Mouse (Mus musculus) c-Kit-positive CD71-negative TER-119-negative erythroid progenitor cells, embryonic 14.5 days (primary cell): Measurements from ENCODE around the gene Dnah2.

Experiments
- DNase-seq: peaks from one replicate; pipeline ENCODE4 v3.0.0-alpha.2; 2013; ENCODE audit warnings: low read depth

Dnah2 gene

DNA sequence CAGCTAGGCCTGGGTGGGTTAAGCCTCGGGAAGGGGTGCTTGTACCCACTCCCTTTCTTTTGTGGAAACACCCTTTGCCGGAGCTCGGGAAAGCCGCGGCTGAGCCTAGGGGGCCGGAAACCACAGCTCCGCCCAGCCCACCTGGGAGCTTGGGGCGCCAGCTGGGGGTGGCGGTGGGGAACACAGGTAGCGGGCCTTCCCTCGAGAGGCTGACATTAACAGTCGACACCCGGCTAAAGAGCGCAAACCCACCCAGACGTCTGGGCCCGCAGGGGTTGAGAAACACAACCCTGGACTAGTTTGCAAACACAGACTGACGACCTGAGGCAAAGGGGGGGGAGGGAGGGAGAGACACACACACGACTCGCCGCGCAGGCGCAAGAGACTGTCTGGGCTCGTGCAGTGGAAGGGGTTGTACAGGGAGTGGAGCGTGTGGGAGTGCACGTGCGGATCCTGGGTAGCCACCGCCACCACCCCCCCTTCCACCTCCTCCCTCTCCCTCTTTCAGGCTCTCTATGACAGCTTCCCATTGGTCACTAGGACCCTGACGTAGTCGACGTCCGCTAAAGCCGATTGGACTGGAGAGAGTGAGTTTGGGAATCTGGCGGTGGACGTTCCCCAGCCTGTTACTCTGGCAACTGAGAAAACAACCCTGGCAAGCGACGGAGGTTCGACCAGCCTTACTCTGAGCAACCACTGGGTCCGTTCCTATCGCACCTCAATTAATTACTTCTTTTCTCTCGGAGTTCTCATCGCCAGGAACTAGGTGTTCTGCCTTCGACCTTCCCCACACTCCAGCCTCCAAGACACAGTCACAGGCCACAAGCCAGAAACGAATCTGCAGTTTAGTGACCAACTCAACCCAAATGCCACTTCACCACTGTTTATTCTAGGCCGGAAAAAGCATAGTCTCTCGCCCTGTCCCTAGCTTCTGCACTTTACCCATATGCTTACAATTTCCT is 130.1 kb downstream of the Dnah2 start:
- no peak for DNase-seq

DNA sequence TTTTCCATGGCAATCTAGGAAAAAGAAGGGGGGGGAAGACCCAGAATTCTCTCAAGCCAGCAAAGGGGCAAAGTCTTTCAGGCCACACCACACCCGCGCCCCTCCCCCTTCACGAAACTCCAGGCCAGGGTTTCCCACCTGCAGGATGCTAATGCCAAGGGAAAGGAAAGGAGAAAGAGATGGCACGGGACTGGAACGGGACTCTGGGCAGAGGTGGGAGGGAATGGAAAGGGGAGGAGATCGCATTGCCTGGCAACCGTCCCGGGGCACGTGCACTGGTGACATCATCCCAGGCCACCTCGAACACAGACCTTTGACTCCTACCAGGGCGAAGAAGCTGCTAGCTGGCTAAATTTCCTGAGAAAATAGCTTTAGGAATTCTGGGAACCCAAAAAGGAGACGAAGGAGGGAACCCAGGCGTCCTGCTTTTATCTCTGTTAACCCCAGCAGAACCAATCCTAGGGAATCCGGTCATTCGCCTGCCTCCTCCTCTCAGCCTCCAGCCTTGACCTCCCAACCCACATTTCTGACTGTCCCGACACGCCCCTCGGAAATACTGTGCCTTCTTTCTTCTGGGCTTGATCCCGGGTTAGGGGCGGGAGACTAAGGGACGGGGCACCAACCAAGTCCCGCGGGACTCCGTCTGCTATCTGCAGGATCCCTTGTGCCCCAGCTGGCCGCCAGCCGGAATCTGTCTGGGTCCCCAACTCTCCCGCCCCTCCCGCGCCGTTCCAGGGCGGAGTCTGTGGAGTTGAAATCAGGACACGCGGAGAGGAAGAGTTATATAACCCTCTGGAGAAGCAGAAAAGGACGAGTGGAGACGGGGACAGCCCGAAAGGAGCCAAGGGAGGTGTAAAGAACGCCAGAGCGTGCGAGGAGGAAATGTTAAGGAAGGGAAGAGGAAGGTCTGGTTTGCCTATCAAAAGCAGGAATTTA is 131.2 kb downstream of the Dnah2 start:
- DNase-seq: no peak

DNA sequence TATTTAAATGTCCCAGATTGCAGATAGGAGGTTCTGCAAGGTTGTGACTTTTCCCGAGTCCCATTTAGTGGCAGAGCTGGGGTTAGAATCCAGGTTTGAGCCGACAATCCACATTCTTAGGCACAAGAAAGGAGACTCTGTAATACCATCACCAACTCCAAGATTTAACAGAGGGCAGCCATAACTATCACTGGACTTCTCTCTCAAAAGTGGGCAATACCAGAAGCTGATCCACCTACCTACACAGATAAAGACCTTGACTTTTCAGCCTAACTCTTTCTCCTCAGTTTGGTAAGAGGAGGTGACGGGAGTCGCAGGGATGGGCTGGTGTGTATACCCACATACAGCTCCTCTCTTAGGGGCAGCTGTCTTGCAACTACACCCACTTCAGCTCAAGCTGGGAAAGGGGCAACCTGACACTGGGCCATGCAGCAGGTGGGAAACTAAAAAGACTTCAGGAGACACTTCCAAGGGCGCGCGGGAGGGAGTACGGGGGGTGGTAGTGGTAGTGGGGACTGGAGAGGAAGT is 131.9 kb downstream of the Dnah2 start:
- DNase-seq: no peak

DNA sequence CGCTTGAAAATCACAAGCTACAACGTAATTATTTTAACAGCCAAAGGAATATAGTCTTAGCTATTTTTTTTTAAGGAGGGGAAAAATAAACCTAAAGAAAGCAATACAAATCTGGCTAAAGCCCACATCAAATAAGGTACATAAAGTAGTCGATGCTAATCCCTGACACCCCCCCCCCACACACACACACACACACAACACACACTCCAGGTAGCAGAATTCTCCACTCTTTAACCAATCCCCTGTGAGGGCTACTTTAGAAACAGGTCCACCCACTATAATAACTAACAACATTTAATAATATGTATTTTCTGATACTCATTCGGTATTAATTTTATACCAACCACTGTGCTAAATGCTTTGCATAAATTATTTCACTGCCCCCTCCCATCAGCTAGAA is 132.4 kb downstream of the Dnah2 start:
- no peak for DNase-seq

DNA sequence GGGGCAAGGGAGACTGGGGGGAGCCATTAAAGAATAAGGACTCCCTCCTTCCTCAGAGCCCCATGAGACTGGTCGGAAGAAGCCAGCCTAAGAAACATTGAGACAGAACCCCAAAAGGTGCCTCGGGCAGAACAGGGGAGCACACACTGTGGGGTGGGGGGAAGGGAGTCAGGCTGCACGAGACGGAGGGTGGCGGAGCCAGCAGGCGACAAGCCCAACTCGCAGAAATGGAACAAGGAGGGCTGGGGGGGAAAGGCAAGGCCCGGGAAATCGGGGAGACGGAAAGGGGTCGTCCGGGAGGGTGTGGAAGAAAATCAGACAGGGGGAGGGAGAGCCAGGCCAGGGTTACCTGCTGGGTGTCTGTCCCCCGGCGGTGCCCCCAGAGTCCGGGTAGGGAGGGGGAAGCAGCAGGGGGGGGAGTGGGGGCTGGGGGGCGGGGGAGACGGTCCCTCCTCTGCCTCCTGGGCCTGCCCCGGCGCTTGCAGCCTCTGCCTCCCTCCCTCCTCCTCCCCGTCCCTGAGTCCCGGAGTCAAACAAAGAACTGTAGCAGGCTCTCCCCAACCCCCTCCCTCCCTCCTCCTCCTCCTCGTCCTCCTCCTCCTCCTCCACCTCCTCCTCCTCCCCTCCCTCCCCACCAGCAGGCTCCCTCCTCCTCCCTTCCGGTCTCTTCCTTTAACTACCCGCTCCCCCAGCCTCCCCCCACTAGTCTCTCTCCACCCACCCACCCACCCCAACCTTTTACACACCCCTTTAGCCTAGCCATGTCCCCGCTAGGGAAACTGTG is 133.1 kb downstream of the Dnah2 start:
- no peak for DNase-seq

DNA sequence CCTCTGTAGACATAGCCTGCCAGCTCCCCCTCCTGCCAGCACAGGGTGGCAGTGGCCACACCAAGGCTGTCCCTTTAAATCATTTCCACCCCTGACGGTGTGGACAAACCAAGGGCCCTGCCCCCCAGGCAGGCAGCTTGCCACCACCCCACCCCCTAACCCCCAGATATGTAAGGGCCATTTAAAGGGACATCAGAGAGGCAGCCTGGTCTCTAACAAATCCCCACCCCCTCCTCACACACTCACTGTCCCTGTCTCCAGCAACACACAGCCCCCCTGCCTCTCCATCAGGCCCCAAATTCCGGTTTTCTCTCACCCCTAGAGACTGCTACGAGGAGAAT is 133.6 kb downstream of the Dnah2 start:
- DNase-seq: no peak

DNA sequence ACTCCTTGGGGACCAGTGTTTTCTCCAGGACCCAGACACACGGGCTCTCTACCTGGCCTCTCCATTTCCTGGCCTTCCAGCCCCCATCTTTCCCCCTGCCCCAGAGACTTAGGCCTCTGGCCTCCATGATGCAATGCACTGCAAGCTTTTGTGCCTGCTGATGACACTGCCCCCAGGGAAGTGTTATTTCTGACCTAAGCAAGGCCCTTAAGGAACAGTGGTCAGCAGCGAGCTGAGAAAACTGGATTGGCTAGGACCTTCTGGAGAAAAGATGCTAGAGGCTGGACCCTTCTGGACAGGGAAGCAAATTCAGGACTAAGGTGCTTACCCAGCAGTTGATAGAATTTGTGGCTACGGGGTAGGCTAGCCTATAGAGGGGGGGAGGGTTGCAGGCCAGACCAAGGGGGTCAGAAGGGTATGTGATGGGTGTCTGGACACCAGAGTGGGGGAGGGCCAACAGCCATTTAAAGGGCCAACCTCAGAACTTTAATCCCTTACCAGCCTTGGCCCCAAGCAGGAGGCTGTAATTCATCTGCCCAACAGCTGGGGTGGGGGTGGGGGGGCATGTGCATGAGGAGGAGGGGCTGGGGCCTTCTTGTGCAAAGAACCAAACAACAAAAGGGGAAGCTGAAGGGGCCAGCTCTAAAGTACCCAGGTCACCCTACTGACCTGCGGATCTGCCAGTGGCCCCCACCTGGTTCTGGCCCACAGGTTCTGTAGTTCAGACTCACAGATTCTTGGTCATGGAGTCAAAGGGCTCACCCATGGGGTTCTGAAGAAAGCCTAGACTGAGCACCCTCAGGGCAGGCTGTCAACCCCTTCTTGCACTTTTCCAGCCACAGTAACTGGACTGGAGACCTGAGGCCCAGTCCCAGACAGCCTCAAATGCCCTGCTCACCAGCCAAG is 134.2 kb downstream of the Dnah2 start:
- no peak for DNase-seq

DNA sequence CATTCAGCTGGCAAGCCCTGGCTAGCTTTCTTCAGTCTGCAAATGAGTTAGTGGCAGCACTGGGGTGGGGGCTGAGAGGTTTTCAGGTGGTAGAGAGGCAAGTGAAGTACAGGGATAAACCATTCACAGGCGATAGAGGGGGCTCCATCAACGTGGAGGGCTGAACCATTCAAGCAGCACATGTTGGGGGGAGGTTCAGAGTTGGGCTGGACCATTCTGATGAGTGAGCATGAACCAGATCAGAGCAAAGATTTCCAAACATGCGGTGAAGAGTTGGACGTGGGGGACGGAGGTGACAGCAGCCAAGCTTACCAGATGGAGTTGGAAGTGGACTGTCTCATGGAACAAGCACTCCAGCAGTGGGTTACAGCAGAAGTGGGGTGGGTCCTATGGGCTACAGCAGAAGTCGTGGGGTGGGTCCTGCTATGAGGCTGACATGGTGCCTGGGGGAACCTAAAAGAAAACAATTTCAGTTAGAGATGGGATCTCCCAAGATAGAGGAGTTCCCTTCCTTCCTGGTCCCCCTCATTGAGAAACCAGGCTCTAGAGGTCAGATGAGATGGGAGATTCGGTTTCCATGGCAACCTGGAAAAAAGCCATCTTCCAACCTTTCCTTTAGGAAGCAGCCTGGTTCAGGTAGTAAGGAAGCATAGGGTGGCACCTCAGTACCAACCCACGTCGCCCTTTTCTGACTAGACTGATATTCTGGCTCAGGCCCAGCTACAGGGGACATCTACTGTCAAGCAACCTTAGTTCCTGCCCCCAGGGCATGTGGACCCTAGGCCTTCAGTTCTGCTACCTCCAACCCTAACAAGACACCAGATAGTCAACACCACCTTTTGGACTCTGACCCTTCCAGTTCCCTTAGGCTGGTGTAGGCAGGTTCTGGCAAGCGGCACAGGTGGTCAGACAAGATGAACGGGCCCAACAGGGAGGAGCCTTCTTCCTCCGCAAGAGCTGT is 135.4 kb downstream of the Dnah2 start, which contains the start of gene Kdm6b:
Kdm6b (minus strand) TSS at position 455 of the 961 bp plus-strand sequence.
- no peak for DNase-seq

DNA sequence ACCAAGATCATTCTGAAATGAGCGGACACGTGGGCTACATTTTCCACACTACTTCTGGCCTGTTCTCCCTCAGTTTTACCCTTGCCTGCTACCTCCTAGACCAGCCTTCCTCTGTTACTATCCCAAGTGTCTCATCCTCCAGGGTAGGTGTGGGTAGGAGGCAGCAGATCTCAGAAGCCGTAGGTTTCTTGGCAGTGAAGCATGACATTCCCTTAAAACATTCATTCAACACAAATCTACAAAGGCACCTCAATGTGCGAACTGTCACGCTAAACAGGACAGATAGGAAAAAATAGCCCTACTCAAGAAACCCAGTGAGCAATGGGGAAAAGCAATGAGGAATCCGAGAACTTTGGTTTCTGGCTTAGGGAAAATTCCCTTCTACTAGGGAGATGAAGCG is 136.4 kb downstream of the Dnah2 start:
- DNase-seq: no peak

DNA sequence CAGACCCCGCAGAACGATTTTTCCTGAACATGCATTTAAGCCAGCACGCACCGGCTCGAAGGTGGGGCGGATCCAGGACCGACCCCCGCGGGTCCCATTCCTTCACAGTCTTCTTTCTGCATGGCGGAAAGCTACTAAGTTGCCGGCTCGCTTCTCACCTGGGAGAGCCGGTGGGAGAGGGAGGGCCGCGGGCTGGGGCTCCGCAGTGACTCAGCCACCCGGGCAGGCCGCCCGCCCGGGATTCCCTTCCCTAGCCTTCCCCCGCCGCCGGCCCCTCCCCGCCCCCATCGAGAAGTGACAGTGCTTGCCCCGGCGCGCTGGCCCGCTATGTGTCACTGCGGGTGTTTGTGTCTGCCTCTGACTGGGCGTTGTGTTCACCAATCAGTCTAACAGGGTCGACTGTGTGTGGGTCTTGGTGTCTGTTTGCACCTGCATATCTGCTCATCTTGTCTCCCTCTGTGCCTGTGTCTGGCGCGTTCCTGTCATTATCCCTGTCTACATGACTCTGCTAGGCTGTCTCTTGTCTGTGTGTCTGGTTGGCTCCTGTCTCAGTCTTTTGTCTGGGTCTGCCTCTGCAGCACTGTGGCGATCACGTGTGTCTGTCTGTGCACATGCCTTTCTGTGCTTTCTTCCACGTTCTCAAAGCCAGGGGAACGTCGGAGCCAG is 137.2 kb downstream of the Dnah2 start:
- no peak for DNase-seq

DNA sequence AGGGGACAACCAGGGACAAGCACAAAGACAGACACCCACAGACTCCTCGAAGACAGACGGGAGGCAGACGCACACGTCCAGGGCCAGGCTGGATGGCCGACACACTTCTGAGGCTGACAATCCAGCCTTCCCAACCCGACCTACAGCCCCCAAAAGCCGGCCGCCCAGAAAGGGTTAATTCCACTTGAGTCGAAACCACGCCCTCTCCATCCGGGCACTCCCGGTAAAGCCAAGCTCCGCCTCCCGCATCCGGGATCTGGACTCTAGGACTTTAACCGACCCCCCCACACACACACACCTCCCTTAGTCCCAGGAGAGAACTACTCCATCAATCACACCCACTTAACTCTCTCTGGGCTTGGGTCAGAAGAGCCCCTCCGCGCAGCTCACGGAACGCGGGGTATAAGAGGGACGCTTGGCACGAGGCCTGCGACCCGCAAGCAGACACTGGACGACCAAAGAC is 137.8 kb downstream of the Dnah2 start:
- DNase-seq: peak; percentile 94

DNA sequence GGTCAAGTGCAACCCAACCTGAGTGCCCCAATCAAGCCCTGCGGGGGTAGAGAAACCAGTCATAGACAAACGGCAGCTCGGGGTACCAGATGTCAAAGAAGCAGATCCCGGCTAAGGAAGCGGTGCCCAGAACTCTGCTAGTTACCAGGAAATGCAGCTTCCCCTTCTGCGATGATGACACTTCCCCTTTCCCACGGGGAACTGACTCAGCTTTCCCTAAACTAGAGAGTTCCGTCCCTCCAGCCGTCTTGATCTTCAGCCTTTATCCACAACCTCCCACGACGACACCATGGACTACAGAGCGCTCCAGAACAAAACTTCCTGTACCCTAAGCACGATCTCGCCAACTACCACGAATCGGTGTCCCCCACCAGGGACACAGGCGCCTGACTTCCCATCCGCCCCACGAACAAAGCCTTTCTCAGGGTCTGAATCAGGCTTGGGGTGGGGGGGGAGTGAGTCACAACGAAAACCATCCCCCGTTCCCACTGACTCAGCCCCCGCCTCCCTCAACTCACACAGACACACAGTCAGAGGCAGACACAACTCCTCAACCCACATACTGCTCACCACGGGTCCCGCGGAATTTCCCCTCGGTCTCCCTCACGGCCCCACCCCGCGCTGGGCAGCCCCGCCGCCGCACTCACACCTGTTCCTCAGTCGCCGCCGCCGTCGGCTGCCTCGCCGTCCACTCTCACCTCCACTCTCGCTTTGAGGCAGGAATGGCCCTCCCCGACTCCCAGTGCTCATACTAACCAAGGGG is 138.4 kb downstream of the Dnah2 start:
- no peak for DNase-seq

DNA sequence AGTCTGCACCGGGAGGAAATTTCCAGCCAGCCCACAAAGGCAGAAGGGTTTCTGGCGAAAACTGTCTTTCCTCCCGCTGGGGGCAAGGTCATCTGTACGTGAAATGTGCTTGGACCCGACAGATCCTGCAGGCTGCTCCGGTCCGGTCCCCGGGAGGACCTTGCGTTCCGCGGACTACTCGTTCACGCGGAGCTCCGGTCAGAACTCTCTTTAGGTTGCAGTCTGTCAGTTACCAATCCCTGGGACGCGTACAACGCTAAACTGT is 138.9 kb downstream of the Dnah2 start:
- no peak for DNase-seq

DNA sequence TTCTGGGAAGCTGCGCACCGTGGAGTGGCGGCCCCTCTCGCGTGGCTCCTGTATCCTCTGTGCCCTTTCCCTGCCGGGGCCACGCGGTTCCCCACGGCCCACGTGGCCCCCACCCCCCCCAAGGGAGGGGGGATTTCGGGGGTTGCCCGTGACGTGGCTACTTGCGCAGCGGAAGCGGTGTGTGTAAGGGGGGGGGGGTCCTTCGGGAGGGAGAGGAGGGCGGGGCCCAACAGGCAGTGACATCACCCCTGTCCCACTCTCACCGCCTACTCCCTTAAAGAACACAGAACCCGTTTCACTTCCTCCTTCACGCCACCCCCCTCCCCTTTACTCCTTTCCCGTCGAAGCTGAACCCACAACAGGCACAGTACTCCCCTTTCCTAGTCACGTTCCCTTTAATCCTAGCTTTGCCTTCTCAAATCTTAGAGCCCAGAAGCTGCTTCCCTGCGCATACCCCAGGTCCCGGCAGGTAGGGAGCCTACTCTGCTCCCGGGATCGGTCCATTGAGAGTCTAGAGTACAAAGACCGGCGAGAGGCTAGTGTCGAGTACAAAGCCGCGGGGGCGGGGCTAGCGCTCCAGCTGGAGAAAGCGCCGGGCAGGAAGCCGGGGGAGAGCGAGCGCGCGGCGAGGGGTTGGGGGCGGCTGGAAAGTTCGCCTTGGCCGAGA is 139.4 kb downstream of the Dnah2 start:
- no peak for DNase-seq

DNA sequence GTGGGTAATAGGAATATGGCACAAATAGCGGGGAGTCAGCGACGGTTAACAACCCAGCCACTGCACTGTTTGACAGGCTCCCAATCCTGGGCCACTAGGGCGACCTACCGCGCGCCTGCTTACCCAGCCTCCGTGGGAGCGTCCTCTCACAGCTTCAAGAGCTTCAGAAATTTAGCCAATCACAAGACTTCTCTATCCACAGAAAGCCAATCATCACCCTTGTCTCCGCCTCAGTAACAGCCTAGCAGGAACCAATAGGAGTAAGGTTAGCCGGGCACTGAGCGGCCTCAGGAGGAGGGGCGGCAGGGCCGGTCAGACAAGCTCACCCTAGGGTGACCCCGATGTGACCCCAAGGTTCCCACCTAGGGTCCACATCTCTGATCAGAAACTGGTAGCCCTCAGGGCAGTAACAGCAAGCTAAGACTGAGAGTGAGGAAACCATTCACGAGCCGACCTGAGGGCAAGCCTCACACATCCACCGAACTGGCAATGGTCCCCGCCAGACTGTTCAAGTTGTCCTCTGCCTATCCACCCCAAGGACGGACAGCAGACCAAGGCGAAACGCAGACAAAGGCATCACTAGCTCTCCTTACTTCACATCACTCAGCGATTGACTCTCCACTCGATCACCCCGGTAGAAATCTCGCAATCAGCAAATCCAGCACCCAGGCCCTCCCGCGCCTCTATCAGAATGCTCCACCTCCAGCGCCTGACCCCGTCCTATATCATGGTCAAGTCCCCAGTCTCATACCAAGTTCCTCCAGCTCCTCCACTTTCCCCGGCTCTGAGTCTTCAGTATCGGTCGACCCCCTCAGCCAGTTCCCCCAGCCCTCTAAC is 140.2 kb downstream of the Dnah2 start:
- DNase-seq: no peak

DNA sequence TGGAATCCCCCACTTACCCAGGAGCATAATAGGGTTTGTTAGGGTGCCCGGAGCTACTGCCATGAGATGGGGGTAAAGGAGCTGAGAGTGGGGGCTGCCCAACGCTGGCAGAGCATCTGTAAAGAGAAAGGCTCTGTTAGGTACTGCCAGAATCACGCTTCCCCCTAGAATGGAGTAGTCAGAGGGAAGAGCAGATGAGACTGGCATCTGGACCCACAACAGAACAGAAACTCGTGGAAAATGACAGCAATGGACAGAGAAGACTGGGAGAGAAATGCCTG is 141.2 kb downstream of the Dnah2 start:
- DNase-seq: no peak
